Mouse (Mus musculus): ENCODE data around the gene Nudc.

The Nudc gene

GRCm38 (mm10) chr4:133536652-133537051, 9.1 kb downstream of the Nudc start:
- CTCF ChIA-PET = interaction anchor here (0.6 kb wide), 1 partner anchor 514 kb away, joined by 5 read pairs; no protein-coding TSS in a partner anchor

DNA sequence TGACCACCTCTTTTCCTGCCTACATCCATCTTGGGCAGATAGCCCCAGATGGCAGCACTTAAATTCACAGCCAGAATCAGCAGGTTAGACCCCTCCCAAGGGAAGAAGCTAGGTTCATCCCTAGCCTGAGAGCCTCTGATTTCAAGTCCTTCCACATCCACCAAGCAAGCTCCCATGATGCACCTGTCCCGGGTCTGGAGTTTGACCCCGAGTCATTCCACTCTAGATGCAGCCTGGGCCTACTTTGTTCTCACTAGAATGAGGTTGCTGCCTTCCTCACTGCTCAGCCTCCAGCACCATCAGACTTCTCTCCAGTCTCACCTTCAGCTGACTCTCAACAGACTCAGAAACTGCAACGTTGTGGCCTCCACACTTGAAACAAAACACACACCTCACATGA, 9.7 kb downstream of the Nudc start:
- CTCF ChIA-PET = interaction anchor here (0.6 kb wide), 1 partner anchor 513 kb away, joined by 5 read pairs; no protein-coding TSS in a partner anchor

DNA sequence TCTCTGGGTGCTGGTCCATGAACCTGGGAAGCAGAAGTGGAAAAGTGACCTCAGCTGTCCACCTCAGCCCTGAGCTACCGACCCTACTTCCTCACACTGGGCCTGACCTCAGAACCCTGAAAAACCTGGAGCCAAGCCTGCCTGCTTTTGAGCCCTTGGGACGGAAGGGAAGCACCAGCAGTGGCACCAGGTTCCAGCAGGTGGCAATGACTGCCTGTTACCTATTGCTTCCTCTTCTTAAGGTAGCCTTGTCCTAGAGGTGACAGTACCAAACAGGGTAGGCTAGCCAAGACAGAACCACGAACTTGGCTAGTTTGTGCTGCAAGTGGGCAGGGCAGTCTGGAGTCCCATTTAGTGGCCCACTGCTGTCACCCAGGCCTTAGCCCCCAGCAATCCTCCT, 13.0 kb downstream of the Nudc start:
- CTCF ChIA-PET = no interaction called here

DNA sequence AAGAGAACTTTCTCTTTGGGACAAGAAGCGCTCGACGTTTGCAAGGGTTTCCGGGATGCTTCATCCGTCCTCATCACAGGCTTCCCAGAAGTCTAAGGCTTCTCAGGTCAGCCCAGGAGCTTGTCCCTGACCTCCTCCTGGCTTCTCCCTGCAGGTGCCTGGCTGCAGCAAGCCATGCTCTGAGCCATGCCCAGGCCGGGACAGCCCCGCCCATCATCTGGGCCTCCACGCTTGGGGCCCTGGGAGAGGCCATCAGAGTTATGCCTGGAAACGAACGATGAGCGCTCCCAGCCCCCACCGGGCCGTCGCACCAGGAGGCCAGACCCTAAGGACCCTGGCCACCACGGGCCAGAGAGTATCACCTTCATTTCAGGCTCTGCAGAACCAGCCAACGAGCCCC, 18.0 kb downstream of the Nudc start:
- CTCF ChIA-PET = no interaction called here

- CTCF ChIA-PET = no interaction called here
These were observed 24.3 kb downstream of the Nudc start for GRCm38 (mm10) chr4:133521502-133521901.

DNA sequence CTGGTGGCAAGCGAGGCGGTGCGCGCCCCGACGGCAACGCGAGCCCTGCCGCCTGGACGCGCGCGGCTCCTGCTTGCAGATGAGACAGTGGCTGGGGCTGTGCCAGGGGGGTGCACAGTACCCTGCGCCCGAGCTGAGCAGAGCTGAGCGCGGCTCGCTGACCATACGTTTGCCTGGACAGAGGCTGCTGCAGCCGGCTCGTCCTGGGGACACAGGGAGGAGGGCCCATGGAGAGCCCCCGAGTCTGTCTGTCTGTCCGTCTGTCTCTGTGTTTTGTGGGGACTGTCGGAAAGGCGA, 26.5 kb downstream of the Nudc start:
- CTCF ChIA-PET = no interaction called here

DNA sequence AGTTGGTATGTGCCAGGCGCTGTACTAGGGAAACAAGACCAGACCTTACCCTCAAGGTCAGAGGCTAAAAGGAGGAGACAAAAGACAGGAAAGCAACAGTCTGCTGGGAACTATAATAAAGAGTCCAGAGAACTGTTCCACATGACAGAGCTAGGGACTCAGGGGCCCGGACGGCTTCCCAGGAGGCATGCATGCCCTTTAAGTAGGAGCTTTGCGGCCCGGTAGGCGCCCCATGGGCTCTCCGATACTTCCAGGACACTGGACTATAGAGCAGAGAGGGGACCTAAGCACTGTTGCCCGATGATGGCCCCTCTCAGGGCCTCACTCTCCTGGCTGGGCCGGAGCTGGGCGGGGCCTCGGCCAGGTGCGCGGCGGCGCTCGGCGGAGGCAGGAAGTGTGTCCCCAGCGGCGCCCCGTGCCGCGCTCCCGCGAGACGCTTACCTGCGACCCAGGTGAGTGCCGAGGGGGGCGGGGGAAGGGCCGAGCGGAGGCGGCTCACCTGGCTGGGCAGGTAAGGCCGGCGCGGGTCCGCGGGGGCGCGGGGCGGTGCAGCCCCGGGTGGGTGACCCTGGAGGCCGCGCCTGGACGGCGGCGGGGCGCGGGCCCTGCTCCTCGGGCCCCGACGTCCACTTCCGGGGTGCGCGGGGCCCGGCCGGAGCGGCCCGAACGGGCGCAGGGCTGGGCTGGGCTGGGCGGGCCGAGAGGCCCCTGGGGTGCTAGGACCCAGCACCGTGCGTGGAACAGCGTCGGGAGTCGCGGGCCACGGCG, 27.0 kb downstream of the Nudc start, which contains the start of gene Kdf1:
Gene Kdf1 (plus strand): TSS at position 363 of the 768 bp plus-strand sequence.
- CTCF ChIA-PET = interaction anchor here (0.8 kb wide), 1 partner anchor 16 kb away, joined by 4 read pairs; no protein-coding TSS in a partner anchor

DNA sequence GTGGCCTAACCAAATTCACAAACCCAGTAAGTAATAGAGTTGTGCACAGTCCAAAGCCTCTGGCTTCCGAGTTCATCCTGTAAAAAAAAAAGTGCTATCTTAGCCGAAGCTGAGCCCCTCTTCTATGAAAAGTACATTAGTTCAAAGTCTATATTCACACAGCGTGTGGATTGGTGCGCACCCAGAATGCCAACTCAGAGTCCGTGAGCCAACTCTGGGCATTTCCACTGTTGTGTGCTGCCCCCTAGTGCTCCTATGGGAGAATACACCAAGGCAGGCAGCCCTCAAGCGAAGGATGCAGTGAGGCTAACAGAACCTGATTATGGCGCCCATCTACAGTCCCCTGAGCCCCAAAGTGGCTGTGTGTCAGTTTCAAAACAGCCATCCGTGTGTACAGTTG, 32.8 kb downstream of the Nudc start:
- CTCF ChIA-PET = interaction anchor here (0.5 to 0.9 kb wide), 3 partner anchors 10 to 78 kb away, joined by 3 to 4 read pairs (median 3); no protein-coding TSS in a partner anchor

DNA sequence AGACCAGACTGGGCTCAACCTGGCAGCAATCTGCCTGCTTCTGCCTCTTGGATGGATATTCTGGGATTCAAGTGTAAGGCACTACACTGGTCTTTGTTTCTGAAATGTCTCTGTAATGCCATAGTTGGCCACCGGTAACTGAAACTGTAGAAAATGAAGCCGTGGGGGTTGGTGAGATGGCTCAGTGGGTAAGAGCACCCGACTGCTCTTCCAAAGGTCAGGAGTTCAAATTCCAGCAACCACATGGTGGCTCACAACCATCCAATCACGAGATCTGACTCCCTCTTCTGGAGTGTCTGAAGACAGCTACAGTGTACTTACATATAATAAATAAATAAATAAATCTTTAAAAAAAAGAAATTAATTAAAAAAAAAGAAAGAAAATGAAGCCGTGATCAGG, 33.3 kb downstream of the Nudc start:
- CTCF ChIA-PET = interaction anchor here (0.7 kb wide), 1 partner anchor 78 kb away, joined by 3 read pairs; no protein-coding TSS in a partner anchor

DNA sequence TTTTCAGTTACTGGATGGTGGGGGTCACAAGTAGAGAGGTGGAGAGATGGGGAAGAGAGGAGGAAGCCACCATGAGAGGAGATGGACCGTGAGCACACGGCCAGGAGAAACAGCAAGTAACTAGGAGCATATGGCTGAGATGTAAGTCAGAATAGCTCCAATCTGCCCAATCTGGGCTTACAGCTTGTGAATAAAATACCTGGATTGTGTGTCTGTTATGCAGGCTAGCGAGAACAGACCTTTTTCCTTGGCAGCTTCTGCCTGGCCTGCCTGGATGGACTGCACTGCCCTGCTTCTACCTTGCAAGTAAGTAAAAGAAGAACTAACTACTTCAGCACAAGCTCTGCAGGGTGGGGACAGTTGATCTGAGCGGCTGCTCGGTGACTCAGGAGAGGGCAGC, 34.7 kb downstream of the Nudc start:
- CTCF ChIA-PET = no interaction called here

DNA sequence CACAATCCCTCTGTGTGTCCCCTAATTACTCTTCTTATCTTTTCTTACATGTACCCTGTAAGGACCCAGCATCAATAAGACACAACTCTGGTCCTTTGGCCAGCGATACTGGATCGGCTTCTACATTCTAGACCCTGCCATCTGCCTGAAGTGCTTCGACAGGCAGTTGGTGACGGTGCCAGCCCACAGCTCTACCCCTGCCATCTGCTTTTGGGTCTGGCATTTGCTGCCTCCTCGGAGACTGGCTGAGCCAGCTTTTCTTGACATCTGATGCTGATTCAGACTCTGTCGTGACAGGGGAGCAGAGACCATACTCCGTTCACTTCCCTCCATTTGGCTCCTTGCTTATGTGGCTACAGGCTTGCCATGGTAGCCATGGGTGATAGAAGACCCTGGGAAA, 36.8 kb downstream of the Nudc start:
- CTCF ChIA-PET = no interaction called here

DNA sequence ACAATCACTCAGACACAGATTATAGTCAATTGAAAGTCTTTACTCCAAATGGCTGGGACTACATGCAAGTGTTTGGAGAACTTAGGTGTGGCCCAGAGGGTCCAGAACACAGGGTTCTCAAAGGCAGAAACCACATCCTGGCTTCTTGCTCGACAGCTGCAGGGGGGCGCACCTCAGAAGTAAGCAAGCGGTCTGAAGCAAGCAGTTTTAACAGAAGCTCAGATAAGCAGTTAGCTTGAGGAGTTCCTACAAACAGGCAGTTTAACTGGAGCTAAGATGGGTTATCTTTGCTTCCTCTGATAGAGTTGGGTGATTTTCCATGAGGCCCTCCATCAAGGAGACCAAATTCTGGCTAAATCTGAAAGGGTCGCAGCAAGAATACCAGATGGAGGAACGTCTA, 39.2 kb downstream of the Nudc start:
- CTCF ChIA-PET = no interaction called here

- CTCF ChIA-PET = no interaction called here
These were observed 40.9 kb downstream of the Nudc start for GRCm38 (mm10) chr4:133504755-133505485.

GRCm38 (mm10) chr4:133504300-133504699, 41.5 kb downstream of the Nudc start:
- CTCF ChIA-PET = no interaction called here

- CTCF ChIA-PET = no interaction called here
These were observed 44.3 kb downstream of the Nudc start for GRCm38 (mm10) chr4:133501514-133501913.

- CTCF ChIA-PET = interaction anchor here (0.7 to 1.4 kb wide), 2 partner anchors 17 to 90 kb away, joined by 3 to 18 read pairs; no protein-coding TSS in a partner anchor
These were observed 47.6 kb downstream of the Nudc start, which contains the start of gene Trnp1 for GRCm38 (mm10) chr4:133498160-133498724. Gene Trnp1, minus strand, starts transcription at chr4:133498550.

- CTCF ChIA-PET = interaction anchor here (0.7 kb wide), 1 partner anchor 90 kb away, joined by 3 read pairs; no protein-coding TSS in a partner anchor
These were observed 48.2 kb downstream of the Nudc start for GRCm38 (mm10) chr4:133497461-133498159.

DNA sequence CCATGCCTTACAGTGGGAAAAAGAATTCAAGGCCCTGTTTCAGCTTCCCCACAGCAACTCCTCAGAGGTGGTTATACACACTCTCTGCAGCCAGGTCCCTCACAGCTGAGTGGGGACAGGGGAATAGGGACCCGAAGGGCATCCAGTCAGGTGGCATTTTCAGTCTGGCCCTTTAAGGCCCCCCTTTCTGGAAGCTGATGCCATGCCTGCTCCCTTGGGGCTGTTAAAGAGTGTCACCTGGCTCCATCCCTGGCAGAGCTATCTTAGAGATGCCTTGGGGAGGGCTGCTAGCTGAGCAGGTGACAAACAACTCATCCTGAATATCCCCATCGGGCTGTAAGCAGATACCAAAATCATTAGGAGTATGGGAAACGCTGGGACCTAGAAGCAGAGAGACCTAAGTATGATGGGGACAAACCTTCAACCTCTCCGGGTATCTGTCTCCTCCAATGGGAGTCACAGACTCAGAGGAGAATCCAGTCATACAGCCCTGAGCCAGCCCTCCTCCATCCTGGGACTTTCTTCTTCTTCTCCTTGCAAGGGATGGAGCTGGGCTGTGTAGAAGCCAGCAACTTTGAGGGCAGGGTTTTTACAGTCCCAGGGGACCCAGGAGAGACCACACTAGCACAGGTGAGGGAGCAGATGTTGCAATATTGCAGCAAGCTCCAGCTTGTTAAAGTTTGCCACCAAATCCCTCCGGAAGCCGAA, 48.9 kb downstream of the Nudc start:
- CTCF ChIA-PET = no interaction called here

GRCm38 (mm10) chr4:133495711-133496110, 50.1 kb downstream of the Nudc start:
- CTCF ChIA-PET = interaction anchor here (1.1 kb wide), 1 partner anchor 18 kb away, joined by 3 read pairs; no protein-coding TSS in a partner anchor

GRCm38 (mm10) chr4:133494867-133495266, 50.9 kb downstream of the Nudc start:
- CTCF ChIA-PET = interaction anchor here (1.1 to 1.2 kb wide), 2 partner anchors 15 to 19 kb away, joined by 3 read pairs; partner anchors contain the start of gene Tent5b

DNA sequence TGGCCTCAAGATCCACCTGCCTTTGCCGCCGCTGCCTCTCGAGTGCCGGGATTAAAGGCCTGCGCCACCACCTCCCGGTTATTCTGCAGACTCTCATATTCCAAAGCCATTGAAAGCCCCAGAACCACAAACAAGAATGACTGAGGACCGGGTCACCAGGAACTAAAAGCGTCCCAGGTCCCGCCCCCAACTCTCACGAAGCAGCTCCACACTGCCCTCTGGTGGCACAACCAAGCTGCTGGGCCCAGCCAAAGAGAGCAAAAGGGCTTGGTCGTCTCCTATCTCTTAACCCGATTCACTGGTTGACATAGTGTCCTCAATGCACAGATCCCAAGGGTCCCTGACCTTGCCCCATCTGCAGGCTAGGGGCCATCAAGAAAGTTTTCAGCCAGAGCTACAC, 51.4 kb downstream of the Nudc start:
- CTCF ChIA-PET = interaction anchor here (1.2 kb wide), 1 partner anchor 14 kb away, joined by 3 read pairs; the partner anchor contains the start of gene Tent5b

Data from spleen, embryonic (tissue).